Mouse (Mus musculus): Measurements from ENCODE around the gene Olfr1381.
"Not testable (repeated sequence)": the region's sequence is repeated elsewhere in the genome, so short reads cannot be mapped to it uniquely, and the experiment has no call there.

The Olfr1381 gene

GRCm38 (mm10) chr11:49543149-49543548 is at the start of gene Olfr1381:
TSS of gene Olfr1381 (plus strand) at chr11:49543449.
- DNase-seq (ENCODE audit: low spot score in 2 of 2), result not testable (repeated sequence)

- DNase-seq (ENCODE audit: low spot score in 2 of 2), result no peak
Observed at GRCm38 (mm10) chr11:49518086-49518485, 25.2 kb upstream of the Olfr1381 start.

- DNase-seq (ENCODE audit: low spot score in 2 of 2), result no peak
Observed at GRCm38 (mm10) chr11:49519348-49519747, 23.9 kb upstream of the Olfr1381 start, which contains the start of gene Olfr1383. TSS of gene Olfr1383 (plus strand) at chr11:49519648.

- no peak for DNase-seq (ENCODE audit: low spot score in 2 of 2)
Observed at GRCm38 (mm10) chr11:49527947-49528346, 15.3 kb upstream of the Olfr1381 start, which contains the start of gene Olfr1382. TSS of gene Olfr1382 (plus strand) at chr11:49528247.

- no peak for DNase-seq (ENCODE audit: low spot score in 2 of 2)
Observed at GRCm38 (mm10) chr11:49532761-49533160, 10.5 kb upstream of the Olfr1381 start.

- not testable (repeated sequence) for DNase-seq (ENCODE audit: low spot score in 2 of 2)
Observed at GRCm38 (mm10) chr11:49536631-49537030, 6.6 kb upstream of the Olfr1381 start.

GRCm38 (mm10) chr11:49554033-49554432 is 10.8 kb downstream of the Olfr1381 start:
- not testable (repeated sequence) for DNase-seq (ENCODE audit: low spot score in 2 of 2)

- DNase-seq (ENCODE audit: low spot score in 2 of 2), result not testable (repeated sequence)
Observed at GRCm38 (mm10) chr11:49556578-49556977, 13.3 kb downstream of the Olfr1381 start, which contains the start of gene Olfr1380. TSS of gene Olfr1380 (plus strand) at chr11:49556878.

GRCm38 (mm10) chr11:49575054-49575453 is 31.8 kb downstream of the Olfr1381 start:
- DNase-seq (ENCODE audit: low spot score in 2 of 2), result not testable (repeated sequence)

GRCm38 (mm10) chr11:49580452-49580851 is 37.2 kb downstream of the Olfr1381 start:
- not testable (repeated sequence) for DNase-seq (ENCODE audit: low spot score in 2 of 2)

GRCm38 (mm10) chr11:49590213-49590612 is 47.0 kb downstream of the Olfr1381 start:
- no peak for DNase-seq (ENCODE audit: low spot score in 2 of 2)

- not testable (repeated sequence) for DNase-seq (ENCODE audit: low spot score in 2 of 2)
Observed at GRCm38 (mm10) chr11:49597149-49597548, 53.9 kb downstream of the Olfr1381 start.

Measured in urinary bladder, postnatal 4 days (tissue).